Mouse (Mus musculus) mature B cell (primary cell): ENCODE data around the gene Mtif3.
"Not testable (repeated sequence)": the region's sequence is repeated elsewhere in the genome, so short reads cannot be mapped to it uniquely, and the experiment has no call there.

Experiments used
- in situ Hi-C: fragments of 300-500 bp; cut with MboI; formaldehyde crosslinking; loops from 2 replicates; pipeline ENCODE4 v1.14.3; 2019

Mtif3 gene

DNA sequence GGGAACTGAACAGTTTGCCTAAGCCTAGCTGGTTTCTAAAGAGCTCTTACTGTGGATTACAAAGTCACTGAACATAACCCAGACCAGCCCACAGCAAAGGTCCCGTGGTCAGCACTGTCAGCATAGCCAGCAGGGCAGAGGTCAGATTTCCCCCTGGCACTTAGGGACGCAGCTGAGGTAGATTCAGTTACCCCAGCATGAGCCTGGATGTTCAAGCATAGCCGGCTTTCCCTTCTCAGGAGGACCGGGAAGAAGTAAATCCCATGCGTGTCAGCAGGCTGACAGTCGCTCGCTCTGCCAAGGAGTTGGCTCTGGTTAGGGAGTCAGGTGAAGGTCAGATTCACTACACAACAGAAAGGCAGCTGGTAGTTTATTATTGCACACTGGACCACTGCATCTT is 9.0 kb downstream of the Mtif3 start:
- in situ Hi-C loops = no loop called here

DNA sequence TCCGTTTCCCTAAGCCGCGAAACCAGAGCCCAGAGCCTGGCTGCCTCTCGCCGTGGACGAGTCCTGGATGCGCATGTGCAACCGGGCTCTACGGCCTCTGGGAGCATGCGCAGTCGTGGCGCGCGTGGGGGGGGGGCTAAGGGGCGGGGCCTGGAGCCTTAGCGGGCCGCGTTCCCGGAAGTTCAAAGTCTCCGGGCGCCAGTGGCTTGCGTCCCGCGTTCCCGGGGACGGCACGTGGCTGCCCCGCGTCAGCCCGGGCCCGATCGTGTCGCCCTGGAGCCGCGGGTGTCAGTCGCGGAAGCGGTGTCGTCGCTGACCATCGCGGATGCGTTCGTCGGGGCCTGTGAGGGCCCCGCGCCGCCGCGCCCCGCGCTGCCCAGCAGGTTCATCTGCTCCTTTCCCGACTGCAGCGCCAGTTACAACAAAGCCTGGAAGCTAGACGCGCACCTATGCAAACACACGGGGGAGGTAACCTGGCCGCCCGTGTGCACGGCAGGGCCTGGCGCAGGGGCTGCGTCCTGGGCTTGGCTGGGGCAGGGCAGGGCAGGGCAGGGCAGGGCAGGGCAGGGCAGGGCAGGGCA is 15.0 kb downstream of the Mtif3 start, which contains the start of gene Gtf3a:
Gtf3a (plus strand) TSS at position 150 of the 581 bp plus-strand sequence.
- in situ Hi-C loops = no loop called here

- in situ Hi-C loops = no loop called here
Measured at GRCm38 (mm10) chr5:146948041-146948507, 15.5 kb downstream of the Mtif3 start.

GRCm38 (mm10) chr5:146947497-146947896 is 16.1 kb downstream of the Mtif3 start:
- in situ Hi-C loops = no loop called here

- in situ Hi-C loops = no loop called here
Measured at GRCm38 (mm10) chr5:146946682-146947081, 16.9 kb downstream of the Mtif3 start.

- in situ Hi-C loops = no loop called here
Measured at GRCm38 (mm10) chr5:146944568-146944967, 19.0 kb downstream of the Mtif3 start.

- in situ Hi-C loops = no loop called here
Measured at GRCm38 (mm10) chr5:146942965-146943364, 20.6 kb downstream of the Mtif3 start.

- in situ Hi-C loops = not testable (repeated sequence)
Measured at GRCm38 (mm10) chr5:146941939-146942338, 21.7 kb downstream of the Mtif3 start.

GRCm38 (mm10) chr5:146940219-146940618 is 23.4 kb downstream of the Mtif3 start:
- in situ Hi-C loops = no loop called here

DNA sequence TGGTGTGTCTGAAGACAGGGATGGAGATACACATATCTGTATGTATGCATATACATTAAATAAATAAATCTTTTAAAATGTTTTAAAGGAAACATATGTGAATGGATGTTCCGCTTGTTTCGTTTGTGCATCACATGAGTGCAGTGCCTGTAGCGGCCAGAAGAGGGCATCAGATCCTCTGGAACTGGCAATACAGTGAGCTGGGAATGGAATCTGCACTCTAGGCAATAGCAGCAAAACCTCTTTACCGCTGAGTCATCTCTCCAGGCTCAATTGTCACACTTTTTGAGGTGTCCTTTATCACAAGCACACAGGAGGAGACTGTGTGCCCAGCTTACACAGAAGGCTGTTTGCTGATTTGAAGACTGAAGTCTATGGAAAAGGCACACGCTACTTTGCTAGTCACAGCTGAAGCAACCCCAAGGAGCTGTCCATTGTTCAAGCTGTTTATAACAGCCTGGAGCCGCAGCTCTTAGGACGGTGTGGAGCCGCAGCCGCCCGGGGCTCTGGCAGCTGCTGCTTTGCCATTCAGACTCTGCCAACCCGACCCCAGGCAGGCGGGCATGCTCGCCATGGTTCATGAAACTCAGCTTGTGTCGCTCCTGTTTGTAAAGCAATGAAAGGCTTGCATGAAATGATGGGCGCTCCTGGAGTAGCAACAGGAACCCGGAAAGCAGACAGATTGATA is 24.3 kb downstream of the Mtif3 start:
- in situ Hi-C loops = no loop called here

GRCm38 (mm10) chr5:146937541-146938503 is 25.8 kb downstream of the Mtif3 start:
- in situ Hi-C loops = no loop called here

- in situ Hi-C loops = no loop called here
Measured at GRCm38 (mm10) chr5:146933466-146933865, 30.1 kb downstream of the Mtif3 start.

DNA sequence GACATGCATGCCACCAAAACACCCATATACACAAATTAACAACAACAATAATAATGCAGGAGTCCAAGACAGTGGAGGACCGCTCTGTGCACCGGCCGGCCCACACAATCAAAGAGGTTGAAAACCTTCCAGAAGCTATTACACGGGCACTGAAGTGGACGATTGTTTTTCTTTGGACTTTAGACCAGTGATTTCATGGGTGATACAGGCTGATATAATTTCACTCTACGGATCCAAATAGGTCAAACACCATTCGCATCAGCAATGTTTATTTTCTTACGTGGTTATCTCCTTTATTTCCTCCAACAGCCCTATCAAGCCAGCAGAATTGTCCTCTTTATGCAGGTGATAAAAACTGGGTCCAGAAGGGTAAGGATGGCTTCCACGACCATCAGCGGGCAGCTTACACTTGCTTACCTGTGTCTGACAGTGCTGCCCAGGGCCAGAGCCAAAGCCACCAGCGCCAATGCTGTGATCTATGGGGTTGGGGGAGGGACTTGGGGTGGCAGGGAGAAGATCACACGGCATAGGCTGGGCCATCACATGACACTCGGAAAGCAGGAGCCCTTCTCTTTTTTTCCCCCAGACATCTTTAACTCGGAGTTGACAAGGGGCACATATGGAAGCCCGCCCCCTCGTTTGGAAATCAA is 31.6 kb downstream of the Mtif3 start:
- in situ Hi-C loops = no loop called here

- in situ Hi-C loops = no loop called here
Measured at GRCm38 (mm10) chr5:146931422-146931821, 32.2 kb downstream of the Mtif3 start.

- in situ Hi-C loops = no loop called here
Measured at GRCm38 (mm10) chr5:146926673-146927072, 36.9 kb downstream of the Mtif3 start.

- in situ Hi-C loops = no loop called here
Measured at GRCm38 (mm10) chr5:146923547-146923946, 40.1 kb downstream of the Mtif3 start.

DNA sequence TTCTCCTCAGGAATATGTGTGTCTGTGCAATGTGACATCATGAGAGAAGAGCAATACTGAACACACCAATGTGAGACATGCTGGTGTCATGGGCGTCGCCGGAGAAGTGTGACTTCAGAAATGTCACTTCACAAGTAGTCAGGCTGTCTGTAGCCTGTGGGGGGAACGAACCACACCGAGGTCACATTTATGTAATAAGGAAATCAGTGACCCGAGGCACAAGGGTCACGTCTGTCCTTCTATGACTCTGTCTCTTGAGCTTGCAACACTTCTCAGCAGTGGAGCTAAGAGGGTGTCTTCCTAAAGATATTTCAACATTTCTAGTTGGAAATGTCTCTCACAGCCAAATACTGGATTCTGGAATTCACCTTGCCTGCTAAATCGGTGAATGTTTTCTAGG is 42.4 kb downstream of the Mtif3 start:
- in situ Hi-C loops = no loop called here

DNA sequence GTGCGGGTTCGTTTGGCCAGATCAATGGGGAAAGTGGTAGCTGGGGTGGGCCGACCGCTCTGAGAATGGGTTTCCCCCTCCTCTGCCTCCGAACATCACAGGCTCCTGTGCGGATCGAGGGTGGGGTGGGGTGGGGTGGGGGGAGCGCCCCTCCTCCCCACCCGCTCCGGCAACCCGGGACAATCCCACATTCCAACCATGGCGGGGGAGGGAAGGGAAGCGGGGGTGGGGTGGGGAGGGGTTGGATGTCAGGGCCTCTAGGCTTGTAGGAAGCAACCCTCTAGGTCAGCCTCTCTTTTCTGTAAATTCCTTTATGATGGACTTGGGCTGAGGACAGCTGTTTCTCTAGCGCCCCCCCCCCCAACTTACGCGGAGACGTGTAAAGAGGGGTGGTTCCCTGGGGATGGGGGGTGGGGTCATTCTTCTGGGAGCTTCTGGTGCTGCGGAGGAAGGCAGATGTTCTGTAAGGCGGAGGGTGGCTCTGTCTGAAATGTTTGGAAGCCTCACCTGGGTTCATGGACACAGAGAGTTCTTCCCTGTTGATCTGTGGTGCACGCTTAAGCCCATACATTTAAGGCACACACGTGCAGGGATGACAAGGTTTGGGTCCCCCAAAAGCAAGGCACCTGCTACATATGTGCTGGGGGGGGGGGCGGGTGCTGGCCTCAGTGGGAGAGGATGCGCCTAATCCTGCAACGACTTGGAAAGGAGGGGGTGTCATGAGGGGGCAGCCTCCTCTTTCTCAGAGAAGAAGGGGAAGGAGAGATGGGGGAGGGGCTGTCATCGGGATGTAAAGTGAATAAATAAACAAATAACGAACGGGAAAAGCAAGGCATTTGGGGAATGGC is 43.1 kb downstream of the Mtif3 start:
- in situ Hi-C loops = no loop called here

- in situ Hi-C loops = loop anchor here (10.0 kb wide), 2 partner anchors 305 to 405 kb away; partner anchors contain the start of gene Urad
Measured at GRCm38 (mm10) chr5:146919874-146920273, 43.7 kb downstream of the Mtif3 start.

DNA sequence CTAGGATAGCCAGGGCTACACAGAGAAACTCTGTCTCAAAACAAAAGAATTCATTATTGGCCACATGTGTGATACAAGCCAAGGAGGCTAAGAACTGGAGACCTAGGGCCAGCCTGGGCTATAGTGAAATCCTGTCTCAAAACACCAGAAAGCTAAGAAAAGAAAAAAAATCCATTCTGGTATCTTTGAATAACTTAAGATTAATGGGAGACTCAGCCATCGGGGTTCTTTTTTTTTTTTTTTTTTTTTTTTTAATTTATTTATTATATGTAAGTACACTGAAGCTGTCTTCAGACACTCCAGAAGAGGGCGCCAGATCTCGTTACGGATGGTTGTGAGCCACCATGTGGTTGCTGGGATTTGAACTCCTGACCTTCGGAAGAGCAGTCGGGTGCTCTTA is 46.2 kb downstream of the Mtif3 start:
- in situ Hi-C loops = loop anchor here (10.0 kb wide), 2 partner anchors 307 to 407 kb away; partner anchors contain the start of gene Urad

DNA sequence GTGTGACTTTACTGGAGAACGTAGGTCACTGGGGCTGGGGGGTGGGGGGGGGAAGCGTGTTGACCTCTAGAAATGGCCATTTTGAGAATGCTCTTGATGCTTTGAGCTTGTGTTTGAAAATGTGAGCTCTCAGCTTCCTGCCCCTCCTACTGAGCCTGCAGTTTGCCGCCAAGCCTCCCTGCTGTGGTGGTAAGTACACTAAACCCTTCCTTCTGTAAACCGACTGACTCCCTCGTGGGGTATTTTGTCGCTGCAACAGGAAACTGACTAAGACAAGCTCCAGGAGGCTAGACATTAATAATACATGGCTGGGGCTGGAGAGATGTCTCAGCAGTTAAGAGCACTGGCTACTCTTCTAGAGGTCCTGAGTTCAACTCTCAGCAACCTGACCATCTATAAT is 46.8 kb downstream of the Mtif3 start:
- in situ Hi-C loops = loop anchor here (10.0 kb wide), 2 partner anchors 308 to 408 kb away; partner anchors contain the start of gene Urad
